Comparison of ENCODE assay signal across 23 mouse cellular contexts in the genomic region with DNA sequence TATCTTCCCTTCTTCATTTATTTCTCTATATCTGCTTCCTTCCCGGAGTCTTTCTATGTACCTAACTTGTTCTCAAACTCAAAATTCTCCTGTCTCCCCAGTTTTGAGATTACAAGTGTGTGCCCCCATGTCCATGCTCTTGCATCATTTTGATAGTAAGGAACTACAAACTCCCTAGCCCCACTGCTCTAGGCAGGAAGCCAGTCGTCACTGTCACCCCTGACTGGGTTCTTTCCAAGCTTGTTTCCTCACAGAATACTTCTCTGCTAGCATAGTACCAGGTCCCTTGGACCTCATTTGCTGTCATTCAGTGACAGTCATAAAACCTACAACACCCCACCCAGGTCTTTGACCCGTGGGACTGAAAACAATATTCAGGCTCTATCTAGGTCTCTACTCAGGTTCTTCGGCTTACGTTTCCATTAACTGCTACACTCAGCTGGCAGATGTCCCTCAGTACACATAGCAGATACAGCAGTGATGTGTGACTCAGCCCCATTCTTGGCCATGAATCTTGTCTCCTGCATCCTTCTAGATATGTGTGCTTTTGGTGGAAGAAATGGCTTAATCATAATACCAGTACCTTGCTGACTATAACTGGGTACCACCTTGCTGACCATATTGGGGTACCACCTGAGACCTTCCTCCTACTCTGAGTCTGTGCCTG.
A peak's percentile ranks its signal among the peaks of the same experiment; 100 is the strongest.
DNase-seq lines count a peak whose midpoint lies in the region; ATAC-seq lines count a peak whose summit lies in the region.
"Had no signal": no experiment of that assay in that cellular context is flagged by ENCODE, and none has a peak within 500 bp of the region (broad histone marks: within the 10 kb centered on the region; RNA-seq: fewer than 3 reads in every experiment).

No protein-coding gene starts in this region.

- no peaks in the 10 kb centered on the region for H3K36me3 ChIP-seq in splenic B cell, adult 2 months (ENCODE audit: control insufficient read depth, insufficient read depth, low read length, poor library complexity, severe bottlenecking)
- H3K36me3 ChIP-seq: hindbrain, embryonic 12.5 days; kidney, embryonic 15.5 days; liver, embryonic 15.5 days had no signal

- peak; percentile 80 for ATAC-seq in frontal cortex, adult (ENCODE audit: low TSS enrichment)
- 0 out of 2 replicates have a peak, but pooled peaks have one; percentile 3 for ATAC-seq in common myeloid progenitor, adult 5-6 weeks (replicated peaks; ENCODE audit: low read depth, poor library complexity, severe bottlenecking)
- ATAC-seq: forebrain, embryonic 13.5 days; midbrain, embryonic 16.5 days had no signal

- H3K27me3 ChIP-seq in splenic B cell, adult 2 months (ENCODE audit: control insufficient read depth, insufficient read depth, low read length, poor library complexity, severe bottlenecking) = no peaks in the 10 kb centered on the region
- H3K27me3 ChIP-seq: forebrain, embryonic 13.5 days; hindbrain, embryonic 12.5 days; kidney, embryonic 15.5 days; liver, embryonic 15.5 days had no signal

- DNase-seq in frontal cortex, postnatal 36 days (ENCODE audit: low spot score in 2 of 2) = no peak
- DNase-seq in lung, postnatal 10 days = peak; percentile 18
- DNase-seq in lung, adult 18-20 months = no peak
- peak; percentile 8 for DNase-seq in splenic B cell, adult 2 months (ENCODE audit: low read depth, low spot score)
- no peak for DNase-seq in left cerebral cortex, adult 9 months (ENCODE audit: low spot score in 2 of 2)
- no peak for DNase-seq in layer of hippocampus, postnatal 25 days (ENCODE audit: extremely low spot score in 1 of 2, low spot score in 1 of 2)
- DNase-seq: cerebellum, adult 8-10 months; cerebellum, postnatal 25 days; gastrocnemius, postnatal 25 days; heart, adult 18-20 months; heart, postnatal 36 days; kidney, adult 18-20 months; kidney, postnatal 25 days; liver; right cerebral cortex, postnatal 25 days; thymus, postnatal 25 days had no signal

Comparison
In these comparisons a context has a peak if more than half of its experiments do, and no peak if none do; other contexts are left out.
1. DNase-seq: peak in lung, postnatal 10 days (single experiment) and splenic B cell, adult 2 months (single experiment); none in frontal cortex, postnatal 36 days (0 of 2), lung, adult 18-20 months (0 of 2), left cerebral cortex, adult 9 months (0 of 2) and layer of hippocampus, postnatal 25 days (0 of 2).